Mouse (Mus musculus) cerebellum, postnatal 10 days (tissue): ENCODE measurements around the gene Hsp90ab1.

Experiments used
- DNase-seq, 2 experiments: peaks; one replicate each; pipeline ENCODE4 v3.0.0; 2021; ENCODE audit warnings: mixed read lengths in 2 of 2

Gene Hsp90ab1

DNA sequence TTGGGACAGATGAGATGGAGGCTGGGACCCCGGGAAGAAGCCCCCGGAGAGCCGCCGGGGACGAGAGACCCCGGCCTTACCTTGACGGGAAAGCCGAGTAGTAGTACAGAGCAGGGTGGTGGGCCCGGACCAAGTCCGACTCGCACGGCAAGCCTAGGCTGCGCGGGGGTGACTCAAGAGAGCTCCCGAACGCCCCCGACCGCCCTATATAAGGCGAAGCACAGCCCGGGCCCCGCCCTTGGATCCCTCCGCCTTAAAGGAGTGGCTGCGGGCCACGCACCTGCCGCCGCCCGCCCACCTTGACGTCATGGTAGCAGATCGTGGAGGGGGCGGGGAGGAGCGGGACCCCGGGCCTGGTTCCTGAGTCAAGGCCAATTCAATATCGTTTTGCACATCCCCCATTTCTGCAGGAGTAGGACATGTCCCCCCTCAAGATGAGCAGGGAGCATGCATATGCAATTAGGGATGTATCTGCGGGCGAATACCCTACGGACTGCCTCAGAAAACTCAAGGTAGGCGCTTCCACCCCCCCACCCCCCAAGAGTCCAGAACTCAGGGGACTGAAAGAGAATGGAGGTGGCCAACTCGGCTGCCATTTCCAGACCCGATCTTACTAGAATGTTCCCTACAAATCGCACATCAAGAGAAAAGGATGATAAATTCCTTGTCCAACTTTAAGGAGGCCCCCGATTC lies at the start of gene Hsp90ab1:
TSS of gene Hsp90ab1 (minus strand) at position 185 of the 693 bp plus-strand sequence.
- peak; percentile 100 for DNase-seq

DNA sequence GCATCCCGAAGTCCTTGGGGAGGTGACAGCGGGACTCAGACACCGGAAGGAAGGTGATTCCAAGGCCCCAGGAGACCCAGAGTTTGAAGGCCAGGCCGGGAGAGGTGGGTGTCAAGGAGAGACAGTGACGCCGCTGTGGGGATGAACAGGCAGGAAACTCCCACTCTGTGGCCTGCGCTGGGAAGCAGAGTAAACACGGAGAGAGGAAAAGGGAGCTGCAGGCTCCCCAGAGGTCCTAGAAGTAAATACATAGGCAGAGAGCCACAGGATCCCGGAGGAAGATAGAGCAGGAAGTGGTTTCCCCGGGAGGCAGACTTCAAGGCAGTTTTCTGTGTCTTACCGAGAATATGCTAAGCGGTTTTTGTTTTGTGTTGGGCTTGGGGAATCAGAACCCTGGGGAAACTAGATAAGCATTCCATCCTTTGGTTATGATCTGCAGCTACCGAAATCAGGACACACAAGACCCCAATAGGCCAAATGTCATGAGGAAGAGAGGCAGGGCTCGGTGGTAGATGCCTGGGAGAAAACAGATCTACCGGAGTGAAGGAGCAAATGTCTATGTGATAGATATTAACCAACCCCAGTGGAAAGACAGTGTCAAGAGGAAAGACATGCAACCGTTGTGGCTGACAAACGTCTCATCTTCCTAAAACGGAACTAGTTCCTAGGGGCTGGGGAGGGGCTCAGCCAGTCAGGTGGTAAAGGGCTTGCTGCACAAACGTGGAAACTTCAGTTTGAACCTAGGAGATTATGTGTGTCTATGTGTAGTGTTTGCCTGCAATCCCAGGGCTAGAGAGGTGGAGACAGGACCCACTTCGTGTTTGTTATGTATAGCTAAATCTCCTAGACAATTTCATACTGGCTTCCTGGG lies 46.5 kb upstream of the Hsp90ab1 start:
- DNase-seq = no peak

DNA sequence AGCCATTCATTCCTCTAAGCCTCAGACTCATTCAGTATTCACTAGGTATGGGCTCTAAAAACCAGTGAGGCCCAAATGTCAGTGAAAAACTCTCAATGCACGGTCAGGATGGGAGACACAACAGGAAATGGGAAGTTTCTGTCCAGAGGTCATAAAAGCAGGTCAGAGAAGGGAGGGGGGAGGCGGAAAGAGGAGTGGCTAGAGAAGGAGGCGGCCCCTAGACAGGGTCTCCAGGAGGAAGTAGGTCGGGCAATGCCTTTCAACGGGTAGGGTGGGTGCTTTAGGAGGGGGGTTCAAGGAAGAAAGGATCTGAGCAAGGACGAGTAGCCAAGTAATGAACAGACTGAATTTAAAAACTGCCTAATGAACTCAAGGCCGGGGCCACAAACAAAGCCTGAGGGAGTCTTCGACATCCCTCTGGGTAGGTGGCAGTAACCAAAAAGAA lies 45.9 kb upstream of the Hsp90ab1 start:
- no peak for DNase-seq

DNA sequence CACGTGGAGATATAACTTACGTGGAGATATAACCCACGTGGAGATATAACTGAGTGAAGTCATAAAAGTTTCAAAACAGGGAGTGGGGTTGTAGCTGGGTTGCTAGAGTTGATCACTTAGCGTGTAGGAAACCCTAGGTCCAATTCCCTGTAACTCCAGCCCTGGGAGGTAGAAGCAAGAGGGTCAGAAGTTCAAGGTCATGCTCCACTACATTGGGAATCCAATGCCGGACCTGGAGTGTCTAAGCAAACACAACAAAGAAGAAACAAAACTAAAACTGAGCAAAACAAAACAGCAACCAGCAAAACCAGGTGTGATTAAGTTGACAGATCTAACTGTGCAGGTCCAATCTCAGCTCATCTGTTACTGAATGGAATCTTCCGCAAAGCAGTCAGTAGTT lies 44.6 kb upstream of the Hsp90ab1 start:
- no peak for DNase-seq

DNA sequence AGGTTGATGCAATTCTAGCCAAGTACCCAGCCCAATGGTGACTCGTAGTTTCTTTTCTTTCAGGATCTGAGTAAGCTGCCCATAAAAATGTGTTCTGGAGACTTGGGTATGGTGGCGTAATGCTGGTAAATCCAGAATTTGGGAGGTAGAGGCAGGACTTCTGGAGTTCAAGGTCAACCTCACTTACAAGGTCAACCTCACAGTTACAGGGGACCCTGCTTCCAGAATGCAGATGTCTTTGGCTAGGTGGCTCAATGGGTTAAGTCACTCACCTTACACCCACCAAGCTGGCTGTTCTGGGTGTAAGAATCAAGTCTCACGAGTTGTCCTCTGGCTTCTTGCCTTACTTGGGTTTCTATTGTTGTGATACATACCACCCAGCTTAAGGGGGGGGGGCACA lies 43.6 kb upstream of the Hsp90ab1 start:
- DNase-seq = no peak

DNA sequence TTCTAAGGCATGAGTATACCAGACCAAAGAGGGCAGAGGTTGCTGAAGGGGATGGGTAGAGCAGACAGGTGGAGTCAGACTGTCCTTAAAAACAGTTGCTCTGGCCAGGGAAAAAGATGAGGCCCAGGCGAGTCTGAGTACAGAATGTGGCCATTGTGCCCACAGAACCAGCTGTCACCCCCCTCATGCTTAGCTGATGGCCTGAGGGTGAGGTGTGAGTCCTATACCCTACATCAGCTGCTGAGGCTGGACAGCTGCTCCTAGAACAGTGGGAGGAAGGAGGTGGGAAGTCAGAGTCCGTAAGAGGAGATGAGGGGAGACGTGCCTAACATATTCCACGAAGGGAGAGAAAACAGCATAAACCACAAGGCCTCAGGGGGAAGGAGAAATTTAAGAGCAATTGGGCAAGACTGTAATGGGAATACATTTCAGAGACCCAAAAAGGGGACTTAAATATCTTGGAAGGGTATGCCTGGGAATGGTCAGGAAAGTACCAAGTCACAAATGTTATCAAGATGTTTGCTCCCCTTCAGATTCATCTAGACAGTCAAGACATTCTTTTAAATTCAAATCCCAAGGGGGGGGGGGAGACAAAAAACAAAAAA lies 43.1 kb upstream of the Hsp90ab1 start:
- DNase-seq = no peak

DNA sequence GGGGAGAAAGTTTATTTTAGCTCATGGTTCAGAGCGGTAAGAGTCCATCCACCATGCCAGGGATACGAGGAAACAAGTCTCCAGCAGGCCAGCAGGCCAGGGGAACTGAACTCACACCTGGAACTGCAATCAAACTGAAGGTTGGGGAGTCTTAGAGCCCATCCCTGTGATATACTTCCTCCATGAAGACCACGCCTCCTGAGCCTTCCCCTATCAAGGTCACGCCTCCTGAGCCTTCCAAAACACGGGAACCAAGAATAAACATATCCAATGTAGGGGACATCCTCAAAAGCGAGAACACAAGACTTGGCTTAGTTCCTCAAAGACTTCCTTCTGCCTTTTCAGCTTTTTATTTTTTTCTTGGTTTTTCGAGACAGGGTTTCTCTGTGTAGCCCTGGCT lies 39.9 kb upstream of the Hsp90ab1 start:
- DNase-seq = no peak

DNA sequence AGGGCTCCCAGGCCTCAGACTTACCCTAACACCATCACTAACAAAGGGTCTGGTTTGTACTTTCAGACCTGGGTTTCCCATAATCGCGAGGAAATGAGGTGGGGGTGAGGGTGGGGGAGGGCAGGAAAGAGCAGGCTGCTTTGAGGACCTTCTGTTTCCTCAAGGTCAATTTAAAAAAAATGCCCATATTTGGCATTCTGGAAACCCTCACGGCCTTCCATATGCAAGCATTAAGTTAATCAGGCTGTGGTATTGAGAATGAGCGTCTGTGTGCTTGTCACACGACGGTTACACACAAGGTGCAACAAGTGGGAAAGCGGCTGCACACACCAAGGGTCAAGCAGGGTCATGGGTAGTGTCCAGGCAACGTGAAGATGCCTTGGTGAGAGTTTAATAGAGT lies 38.9 kb upstream of the Hsp90ab1 start:
- no peak for DNase-seq

DNA sequence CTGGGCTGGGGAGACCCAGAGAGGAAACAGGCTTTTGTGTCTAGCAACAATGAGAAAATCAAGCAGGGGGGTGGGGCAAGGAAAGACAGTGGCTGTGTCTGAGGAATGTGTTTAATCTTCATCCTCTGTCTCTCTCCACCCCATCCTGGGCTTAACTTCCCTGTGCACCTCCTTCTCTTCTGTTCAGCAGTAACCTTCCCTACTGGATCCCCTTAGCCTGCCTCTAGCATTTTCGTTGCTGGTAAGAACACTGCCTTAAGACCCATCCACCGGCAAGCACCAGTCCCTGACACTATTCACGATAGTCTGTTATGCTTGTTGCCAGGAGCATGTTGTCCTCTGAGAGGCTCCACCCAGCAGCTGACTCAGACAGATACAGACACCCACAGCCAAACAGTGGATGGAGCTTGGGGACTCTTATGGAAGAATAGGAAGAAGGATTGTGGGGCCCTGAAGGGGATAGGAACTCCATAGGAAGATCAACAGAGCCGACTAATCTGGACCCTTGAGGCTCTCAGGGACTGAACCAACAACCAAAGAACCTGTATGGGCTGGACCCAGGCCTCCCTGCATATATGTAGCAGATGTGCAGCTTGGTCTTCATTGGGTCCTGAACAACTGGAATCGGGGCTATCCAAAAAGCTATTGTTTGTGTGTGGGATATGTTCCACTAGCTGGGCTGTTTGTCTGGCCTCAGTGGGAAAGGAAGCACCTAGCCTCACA lies 37.2 kb upstream of the Hsp90ab1 start:
- no peak for DNase-seq

DNA sequence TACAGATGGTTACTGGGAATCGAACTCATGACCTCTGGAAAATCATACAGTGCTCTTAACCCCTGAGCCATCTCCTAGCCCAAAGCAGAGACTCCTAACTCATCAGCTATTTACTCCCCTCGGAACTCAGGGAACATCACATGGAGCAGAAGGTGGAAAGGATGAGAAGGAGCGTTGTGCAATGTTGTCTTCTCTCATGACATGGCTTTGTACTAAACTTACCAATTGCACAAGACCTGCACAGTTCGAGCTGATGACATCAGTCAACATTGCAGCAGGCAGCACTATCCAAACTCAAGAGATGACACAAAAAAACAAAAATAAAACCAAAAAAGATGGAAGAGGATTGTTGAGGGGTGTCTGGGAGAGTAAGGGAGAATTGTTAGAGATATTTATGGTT lies 35.3 kb upstream of the Hsp90ab1 start:
- no peak for DNase-seq

DNA sequence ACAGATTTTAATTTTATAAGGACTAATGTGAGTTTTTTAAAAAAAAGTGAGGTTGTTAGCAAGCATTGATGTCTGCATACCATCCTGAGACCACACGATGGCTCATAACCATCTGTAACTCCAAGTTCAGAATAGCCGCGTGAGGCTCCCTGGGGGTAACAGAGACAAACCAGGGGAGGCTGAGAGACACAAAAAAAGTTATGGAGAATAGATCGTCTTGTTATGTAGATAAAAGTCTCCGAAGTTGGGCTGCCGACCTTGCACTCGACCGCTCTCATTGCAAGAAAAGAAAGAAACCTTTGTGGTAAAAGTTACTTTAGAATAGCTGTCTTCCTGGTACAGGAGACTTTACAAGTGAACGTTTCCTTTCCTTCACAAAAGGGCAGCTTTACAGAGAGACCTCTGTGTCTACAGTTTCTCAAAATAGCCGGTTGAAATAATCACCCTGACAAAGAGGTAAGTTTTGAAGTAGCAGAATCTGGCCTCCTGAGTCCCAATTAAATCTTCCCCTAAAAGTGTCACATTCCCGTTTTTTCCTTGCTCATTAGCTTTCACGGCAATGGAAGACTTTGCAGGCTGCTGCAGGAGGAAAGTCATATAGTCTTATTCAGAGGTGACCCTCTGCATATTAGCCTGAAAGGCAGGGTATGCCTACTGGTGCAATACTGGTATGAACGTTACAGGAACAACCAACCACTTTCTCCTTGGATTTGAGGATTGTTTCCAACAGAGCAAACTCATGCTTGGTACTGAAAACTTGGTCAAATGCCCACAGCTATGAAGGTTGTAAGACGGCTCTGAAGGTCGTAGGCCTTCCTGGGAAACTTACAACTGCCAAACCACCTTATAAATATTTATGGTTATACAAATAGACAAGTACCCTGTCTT lies 34.2 kb upstream of the Hsp90ab1 start:
- DNase-seq = no peak

DNA sequence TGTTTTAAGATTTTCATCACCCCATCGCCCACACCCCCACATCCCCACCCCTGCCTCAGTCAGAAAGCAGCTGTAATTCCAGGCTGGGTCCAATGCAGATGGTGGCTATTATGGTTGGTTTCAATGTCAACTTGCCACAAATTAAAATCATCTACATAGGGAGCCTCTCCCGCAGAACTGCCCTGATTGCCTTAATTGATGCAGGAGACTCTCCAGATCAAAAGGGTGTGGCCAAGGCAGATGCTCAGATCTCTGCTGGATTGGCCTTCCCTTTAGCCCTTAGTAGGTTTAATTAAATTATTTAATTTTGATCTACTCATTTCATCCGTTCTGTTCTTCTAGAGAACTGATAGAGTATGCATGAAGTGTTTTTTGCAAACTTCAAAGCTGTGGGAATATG lies 29.9 kb upstream of the Hsp90ab1 start:
- DNase-seq = no peak

DNA sequence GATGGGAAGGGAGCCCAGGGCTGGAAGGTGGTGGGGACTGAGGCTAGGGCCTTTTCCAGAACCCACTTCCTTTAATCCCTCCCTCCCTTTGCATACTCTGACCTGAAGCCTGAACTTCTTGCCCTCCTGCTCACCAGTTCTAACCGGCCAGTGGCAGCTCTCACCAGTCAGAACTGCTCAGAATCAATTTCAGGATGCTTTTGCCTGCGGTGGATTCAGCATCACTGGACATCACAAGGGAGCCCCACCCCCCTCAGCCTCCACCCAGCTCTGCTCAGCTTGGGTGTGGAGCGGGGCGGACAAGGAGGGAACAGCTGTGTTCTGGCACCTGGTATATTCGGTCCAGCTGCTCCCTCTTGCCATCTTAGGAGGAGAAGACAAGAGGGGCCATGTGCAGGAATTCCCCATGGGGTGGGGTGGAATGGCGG lies 28.8 kb upstream of the Hsp90ab1 start, which contains the start of gene Mymx:
TSS of gene Mymx (minus strand) at position 226 of the 428 bp plus-strand sequence.
- DNase-seq = peak; percentile 45 to 52

DNA sequence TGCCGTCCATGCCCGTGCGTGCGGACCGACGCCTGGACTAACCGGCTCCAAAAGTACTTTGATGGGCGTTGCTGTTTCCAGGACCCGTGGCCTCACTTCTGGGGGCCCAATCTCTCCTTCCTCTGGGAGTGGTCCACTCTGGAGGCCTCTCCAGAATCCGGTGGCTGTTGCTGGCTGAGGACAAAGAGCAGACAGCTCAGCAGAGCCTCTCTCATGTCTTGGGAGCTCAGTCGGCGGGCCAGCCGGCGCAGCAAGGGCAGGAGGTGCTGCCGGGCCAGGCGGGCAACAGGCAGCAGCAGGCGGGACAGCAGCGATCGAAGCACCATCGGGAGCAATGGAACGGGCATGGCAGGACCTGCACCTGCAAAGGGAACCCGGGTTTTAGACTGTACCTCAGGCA lies 28.3 kb upstream of the Hsp90ab1 start:
- DNase-seq = no peak

DNA sequence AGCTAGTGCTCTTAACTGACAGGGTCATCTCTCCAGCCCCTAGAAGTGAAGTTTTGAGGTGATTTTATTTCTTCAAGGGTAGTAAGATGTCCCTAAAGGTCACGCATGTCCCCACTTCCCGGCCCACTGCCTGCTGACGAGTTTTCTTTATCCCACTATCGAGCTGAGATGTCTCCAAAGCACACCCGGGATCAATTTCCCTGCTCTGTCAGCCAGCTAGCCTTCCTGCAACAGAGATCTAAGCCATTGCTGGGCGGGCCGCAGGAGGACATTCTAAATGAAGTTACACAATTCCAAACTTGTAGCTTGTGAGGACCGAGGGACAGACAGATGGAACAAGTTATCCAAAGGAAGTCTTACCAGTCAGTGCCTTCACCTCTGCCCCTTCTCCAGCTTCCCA lies 27.2 kb upstream of the Hsp90ab1 start:
- DNase-seq = peak in 1 of 2 experiments; percentile 12

DNA sequence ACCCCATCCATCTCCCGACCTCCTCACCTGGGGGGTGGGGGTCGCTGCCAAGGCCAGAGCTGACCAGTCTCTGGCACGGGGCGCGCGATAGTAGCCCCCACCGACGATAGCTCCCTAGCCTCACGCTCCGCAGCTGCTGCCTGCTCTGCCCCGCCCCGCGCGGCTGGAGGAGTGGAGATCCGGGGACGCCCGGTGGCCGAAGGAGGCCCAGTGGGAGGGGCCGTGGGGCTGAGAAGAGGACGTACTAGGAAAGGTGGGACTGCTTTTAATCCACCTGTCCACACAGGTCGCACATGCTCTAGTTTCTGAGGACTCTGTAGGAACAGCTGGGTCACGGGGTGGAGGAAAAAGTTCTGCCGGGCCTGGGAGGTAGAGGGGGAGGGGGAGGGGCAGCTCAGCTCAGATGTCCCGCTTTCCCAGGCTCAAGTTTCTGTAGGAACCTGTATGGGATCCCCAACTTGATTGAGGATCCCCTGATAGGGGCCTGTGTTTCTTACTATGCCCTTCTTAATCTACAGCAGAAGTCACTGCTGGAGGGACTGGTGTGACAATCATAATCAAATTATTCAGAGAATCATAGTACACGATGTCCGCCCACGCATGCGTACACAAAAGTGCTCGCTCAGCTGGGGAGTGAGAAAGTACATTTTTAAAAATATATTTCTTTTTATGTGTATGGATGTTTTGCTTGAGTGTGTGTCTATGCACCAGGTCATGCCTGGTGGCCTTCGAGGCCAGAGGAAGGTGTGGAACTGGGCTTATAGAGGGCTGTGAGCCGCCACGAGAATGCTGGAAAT lies 26.6 kb upstream of the Hsp90ab1 start, which contains the start of gene Slc29a1:
TSS of gene Slc29a1 (minus strand) at position 161 of the 797 bp plus-strand sequence.
- peak; percentile 80 to 84 for DNase-seq

DNA sequence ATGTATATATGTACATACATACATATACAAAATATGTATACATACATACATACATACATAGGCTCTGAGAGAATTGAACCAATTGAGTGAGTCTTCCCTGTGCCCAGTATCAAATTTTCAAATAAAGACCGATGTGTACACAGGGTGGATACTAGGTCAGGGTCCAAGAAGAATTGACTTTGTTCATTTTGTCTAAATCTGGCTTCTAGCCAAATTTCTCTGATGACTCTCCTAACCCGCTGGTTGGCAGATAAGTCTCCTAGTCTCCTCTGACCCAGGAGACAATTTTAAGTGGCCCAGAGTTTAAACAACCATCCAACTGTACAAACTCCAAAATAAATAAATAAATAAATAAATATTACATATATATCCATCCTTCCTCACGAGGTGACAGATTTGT lies 25.8 kb upstream of the Hsp90ab1 start:
- peak in 1 of 2 experiments; percentile 43 for DNase-seq

DNA sequence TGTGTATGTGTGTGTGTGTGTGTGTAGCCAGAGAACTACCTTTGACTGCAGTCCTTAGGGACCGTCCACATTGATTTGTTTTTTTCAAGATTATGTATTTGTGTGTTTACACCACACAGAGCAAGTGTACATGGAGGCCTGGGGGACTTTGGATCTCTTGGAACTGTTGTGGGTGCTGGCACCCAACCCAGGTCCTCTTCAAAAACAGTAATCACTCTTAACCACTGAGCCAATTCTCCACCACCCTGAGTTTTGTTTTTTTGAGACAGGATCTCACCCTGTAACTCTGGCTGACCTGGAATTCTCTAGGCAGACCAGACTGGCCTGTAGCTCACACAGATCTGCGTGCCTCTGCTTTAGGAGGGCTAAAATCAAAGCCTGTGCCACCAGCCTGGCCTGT lies 25.3 kb upstream of the Hsp90ab1 start:
- peak in 1 of 2 experiments; percentile 53 for DNase-seq

DNA sequence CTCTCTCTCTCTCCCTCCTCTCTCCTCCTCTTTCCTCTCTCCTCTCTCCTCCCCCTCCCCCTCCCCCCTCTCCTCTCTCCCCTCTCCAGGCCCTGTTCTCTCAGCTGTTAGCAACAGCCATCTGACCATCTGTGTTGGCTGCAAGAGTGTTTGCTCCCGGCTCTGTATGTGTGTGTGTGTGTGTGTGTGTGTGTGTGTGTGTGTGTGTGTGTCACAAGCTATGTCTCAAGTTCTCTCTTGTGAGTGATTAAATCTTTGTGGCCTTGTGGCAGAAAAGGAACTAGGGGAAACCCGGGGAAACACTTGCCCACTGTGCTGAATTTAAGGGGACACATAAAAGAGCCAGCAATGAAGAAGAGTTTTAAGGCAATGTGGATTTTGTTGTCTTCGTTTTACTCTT lies 24.7 kb upstream of the Hsp90ab1 start:
- peak; percentile 84 to 88 for DNase-seq

DNA sequence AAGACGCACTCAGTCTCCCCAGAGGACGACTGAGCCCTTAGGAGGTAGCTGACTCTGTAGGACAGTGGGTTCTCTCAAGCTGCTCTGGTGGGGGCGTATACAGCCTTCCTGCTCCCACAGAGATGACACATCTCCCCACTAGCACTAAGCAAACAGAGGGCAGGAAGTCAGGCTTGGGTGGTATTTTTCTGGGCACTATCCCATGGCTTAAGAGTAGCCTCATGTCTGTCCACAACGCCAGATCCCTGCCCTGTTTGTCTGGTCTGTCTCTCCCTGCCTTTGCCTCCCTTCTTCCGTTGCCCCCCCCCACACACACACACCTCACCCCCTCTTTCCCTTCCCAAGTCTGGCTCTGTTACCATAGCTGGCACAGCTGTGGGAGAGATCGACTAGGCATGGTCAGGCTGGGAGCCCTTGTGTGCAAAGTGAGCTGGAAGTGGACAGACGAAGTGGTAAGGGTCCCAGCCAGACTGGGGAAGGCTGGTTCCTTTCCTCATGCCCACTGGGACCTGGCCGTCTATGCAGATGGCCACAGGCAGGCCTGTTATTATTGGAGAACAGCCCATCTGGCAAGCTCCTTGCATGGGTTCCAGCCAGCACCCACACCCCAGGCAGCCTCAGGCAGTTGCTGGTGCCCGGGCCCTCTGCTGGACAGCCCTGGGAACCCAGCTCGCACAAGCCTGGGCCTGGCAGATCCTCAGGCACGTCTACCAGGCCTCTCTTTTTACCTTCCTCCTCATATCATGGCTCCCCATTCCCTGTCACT lies 23.7 kb upstream of the Hsp90ab1 start:
- peak; percentile 91 to 94 for DNase-seq
